Mouse (Mus musculus) liver, postnatal 0 days (tissue): Measurements from ENCODE around the gene Grm7. TPM values are rescaled to one million over a fixed set of nuclear protein-coding genes. Genes with fewer than 3 reads are reported as not detected.

Source experiments
- ATAC-seq: fragments of 200-750 bp; cut with Nextera tagmentation; 2 replicates; pipeline ENCODE4 v1.8.0; 2017; ENCODE audit warnings: mild to moderate bottlenecking, moderate library complexity
- DNase-seq: peaks from one replicate; pipeline ENCODE4 v3.0.0-alpha.2; 2016
- H3K27ac ChIP-seq: fragments of 300-500 bp; sonication (generic); 2 replicates; pipeline ENCODE4 v1.5.1; 2014; ENCODE audit warnings: antibody characterized with exemption, moderate library complexity, mild to moderate bottlenecking, low read depth
- H3K27me3 ChIP-seq: fragments of 300-500 bp; sonication (generic); 2 replicates; pipeline ENCODE4 v1.6.1; 2014; ENCODE audit warnings: low read length, control low read depth, mixed read lengths; ENCODE audit not compliant: insufficient read depth
- H3K36me3 ChIP-seq: fragments of 300-500 bp; sonication (generic); replicated peaks from 2 replicates; pipeline ENCODE4 v1.6.1; 2014; ENCODE audit warnings: mild to moderate bottlenecking, control low read depth, low read length, moderate library complexity, mixed read lengths; ENCODE audit not compliant: insufficient read depth
- H3K4me1 ChIP-seq: fragments of 300-500 bp; sonication (generic); 2 replicates; pipeline ENCODE4 v1.6.1; 2014; ENCODE audit warnings: antibody characterized with exemption, mild to moderate bottlenecking, control low read depth; ENCODE audit not compliant: insufficient read depth
- H3K4me2 ChIP-seq: fragments of 300-500 bp; sonication (generic); 2 replicates; pipeline ENCODE4 v1.6.1; 2014; ENCODE audit warnings: low read depth, mild to moderate bottlenecking, low read length, moderate library complexity, mixed read lengths
- H3K4me3 ChIP-seq: fragments of 300-500 bp; sonication (generic); 2 replicates; pipeline ENCODE4 v1.5.1; 2014; ENCODE audit warnings: low read depth, low read length
- H3K9ac ChIP-seq: fragments of 300-500 bp; sonication (generic); replicated peaks from 2 replicates; pipeline ENCODE4 v1.6.1; 2014; ENCODE audit warnings: mild to moderate bottlenecking, moderate library complexity
- H3K9me3 ChIP-seq: fragments of 300-500 bp; sonication (generic); 2 replicates; pipeline ENCODE4 v1.6.1; 2016; ENCODE audit warnings: mild to moderate bottlenecking, control low read depth, low read length, mixed read lengths
- CTCF ChIP-seq: sonication (generic); IDR thresholded peaks from 2 replicates; pipeline ENCODE4 v1.5.1; 2016; ENCODE audit warnings: antibody characterized with exemption, low read depth
- EP300 ChIP-seq: IDR thresholded peaks from 2 replicates; pipeline ENCODE4 v1.6.1; 2016; ENCODE audit warnings: antibody characterized with exemption, low read depth, mild to moderate bottlenecking
- WGBS: fragments of 180-500 bp; shearing (Covaris S2); extraction: QIAGEN DNeasy Blood & Tissue Kit; methylation state at CpG from one replicate; pipeline ENCODE4 v1.1.7; 2014; ENCODE audit not compliant: insufficient replicate concordance; 5-methylcytosine and 5-hydroxymethylcytosine counted together
- polyA plus RNA-seq: library from polyadenylated mRNA; unstranded; fragments of >200 nt; fragmentation: Nextera tagmentation; extraction: Ambion mirVana; gene quantifications from 2 replicates; pipeline ENCODE4 v1.2.1, GENCODE M21; 2015

Gene Grm7
- polyA plus RNA-seq = not detected in 2 replicates

- Histone ChIP-seq H3K4me2 (no peak within 1 kb of the TSS), H3K27me3 (peaks cover 15% of the 10 kb centered on the region), H3K9ac (no peak within 1 kb of the TSS), H3K4me1 (no peaks in the 10 kb centered on the region), H3K36me3 (no peaks in the 10 kb centered on the region), H3K9me3 (no peaks in the 10 kb centered on the region), H3K4me3 (no peak within 1 kb of the TSS), H3K27ac (no peak within 1 kb of the TSS)
- no peak for TF ChIP-seq CTCF
- no peak for TF ChIP-seq EP300
- no peak for ATAC-seq
- DNase-seq = no peak
- 2% methylated on average over 49 of the region's 65 CpGs for WGBS
Observed at GRCm38 (mm10) chr6:110645411-110646361, at the start of gene Grm7. TSS of gene Grm7 (plus strand) at chr6:110645581.

DNA sequence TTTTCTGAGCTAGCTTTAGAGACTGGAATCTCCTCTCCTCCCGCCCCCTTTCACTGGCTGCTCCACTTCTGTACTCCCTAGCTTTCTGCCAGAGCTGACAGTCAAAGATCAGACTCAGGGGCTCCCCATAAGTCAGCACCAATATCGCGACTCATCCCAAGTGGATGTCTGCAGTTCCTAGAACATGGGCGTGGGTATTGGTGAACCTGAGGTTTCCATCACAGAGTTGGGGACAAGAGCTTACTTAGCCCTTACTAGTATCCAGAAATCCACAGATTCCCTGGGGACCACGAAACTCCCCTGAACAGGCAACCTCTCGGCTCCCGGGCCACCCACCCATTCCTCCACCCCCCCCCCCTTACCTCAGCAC lies 355 bp upstream of the Grm7 start:
- DNase-seq (no peak), ATAC-seq (no peak)
- no peak overlapping the region for H3K4me2 ChIP-seq
- WGBS = 3% methylated on average over 7 of the region's 7 CpGs
- TF ChIP-seq CTCF = no peak
- no peak for TF ChIP-seq EP300
- no peaks in the 10 kb centered on the region for H3K9me3 ChIP-seq
- H3K4me1 ChIP-seq = no peaks in the 10 kb centered on the region
- H3K27me3 ChIP-seq = peaks cover 15% of the 10 kb centered on the region
- no peak overlapping the region for H3K27ac ChIP-seq
- no peak overlapping the region for H3K9ac ChIP-seq
- no peak overlapping the region for H3K4me3 ChIP-seq
- H3K36me3 ChIP-seq = no peaks in the 10 kb centered on the region

DNA sequence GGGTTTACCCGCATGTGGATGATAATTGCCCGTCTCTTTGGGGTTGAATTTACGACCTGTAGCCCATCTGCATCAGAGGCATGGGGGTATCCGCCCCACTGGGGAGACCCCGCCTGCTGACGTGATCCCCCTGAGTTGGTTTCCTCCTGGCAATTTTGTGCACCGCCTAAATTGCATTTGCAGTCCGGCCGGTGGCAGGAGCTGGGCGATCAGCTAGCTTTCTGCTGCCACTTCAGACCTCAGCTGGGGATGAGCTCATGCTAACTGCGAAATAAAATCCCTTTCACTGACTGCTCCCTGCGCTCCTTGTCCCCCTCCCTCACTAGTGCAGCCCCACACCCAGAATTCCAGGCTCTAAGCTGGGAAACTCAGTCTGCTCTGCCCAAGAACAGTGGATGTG lies 1.5 kb downstream of the Grm7 start:
- WGBS = 4% methylated on average over 12 of the region's 12 CpGs
- DNase-seq (no peak), ATAC-seq (no peak)
- Histone ChIP-seq H3K4me1 (no peaks in the 10 kb centered on the region), H3K36me3 (no peaks in the 10 kb centered on the region), H3K27ac (no peak overlapping the region), H3K4me2 (no peak overlapping the region), H3K4me3 (no peak overlapping the region), H3K9ac (no peak overlapping the region), H3K27me3 (peaks cover 15% of the 10 kb centered on the region), H3K9me3 (no peaks in the 10 kb centered on the region)
- no peak for TF ChIP-seq EP300
- TF ChIP-seq CTCF = no peak

DNA sequence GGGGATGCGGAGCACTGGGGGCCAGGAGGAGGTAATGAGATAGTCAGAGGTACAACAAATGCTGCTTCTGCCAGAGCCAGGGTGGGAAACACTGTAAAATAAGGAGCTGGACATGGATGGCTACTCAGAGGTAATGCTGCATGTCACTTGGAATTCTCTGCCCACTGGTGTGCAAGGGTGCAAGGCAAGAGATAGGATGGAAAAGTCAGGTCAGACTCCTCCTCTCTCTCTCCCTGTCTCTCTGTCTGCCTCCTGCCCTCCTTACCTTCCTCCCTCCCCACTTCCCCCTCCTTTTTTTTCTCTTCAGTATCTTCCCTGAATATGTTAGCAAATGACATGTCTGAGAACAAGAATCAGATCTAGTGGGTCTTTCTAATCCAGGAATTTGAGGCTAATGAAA lies 3.8 kb downstream of the Grm7 start:
- DNase-seq (no peak), ATAC-seq (no peak)
- Histone ChIP-seq H3K36me3 (no peaks in the 10 kb centered on the region), H3K9ac (no peak overlapping the region), H3K4me3 (no peak overlapping the region), H3K27ac (no peak overlapping the region), H3K9me3 (no peaks in the 10 kb centered on the region), H3K27me3 (peaks cover 15% of the 10 kb centered on the region), H3K4me2 (no peak overlapping the region), H3K4me1 (no peaks in the 10 kb centered on the region)
- TF ChIP-seq EP300 (no peak), CTCF (no peak)
- 88% methylated on average over 1 of the region's 1 CpGs for WGBS

DNA sequence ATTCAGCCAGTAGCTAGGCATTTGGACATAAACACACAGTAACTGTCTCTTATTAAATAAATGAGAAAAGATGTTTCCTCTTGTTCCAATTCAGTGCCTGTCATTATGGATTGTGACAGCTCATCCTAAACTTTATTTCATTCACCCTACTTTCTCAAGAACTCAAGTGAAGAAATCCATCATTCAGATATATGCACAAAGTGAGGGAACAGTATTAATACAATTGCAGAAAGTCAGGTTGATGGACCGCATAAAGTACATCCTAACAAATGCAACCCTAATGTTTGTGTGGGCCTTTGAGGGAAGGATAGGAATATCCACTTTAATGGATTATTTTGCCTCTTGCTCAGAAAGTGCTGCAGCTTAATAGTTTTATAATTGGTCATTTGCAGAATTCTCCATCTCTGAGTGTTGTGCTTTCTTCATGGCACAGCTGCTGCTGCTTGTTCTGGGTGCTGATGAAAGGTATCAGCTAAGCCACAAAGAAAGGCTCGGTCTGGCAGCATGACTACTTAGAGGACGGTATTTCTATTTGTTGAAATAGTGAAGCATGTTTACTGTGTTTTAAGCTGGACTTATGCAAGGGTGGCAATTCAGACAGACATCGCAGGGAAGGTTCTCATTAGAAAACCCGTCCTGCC lies 8.1 kb downstream of the Grm7 start:
- H3K36me3 ChIP-seq = no peaks in the 10 kb centered on the region
- no peak for ATAC-seq
- TF ChIP-seq CTCF (no peak), EP300 (no peak)
- WGBS = 70% methylated on average over 5 of the region's 5 CpGs
- no peak for DNase-seq
- H3K9ac ChIP-seq = no peak overlapping the region
- H3K4me2 ChIP-seq = no peak overlapping the region
- no peaks in the 10 kb centered on the region for H3K27me3 ChIP-seq
- no peak overlapping the region for H3K27ac ChIP-seq
- no peaks in the 10 kb centered on the region for H3K9me3 ChIP-seq
- no peaks in the 10 kb centered on the region for H3K4me1 ChIP-seq
- H3K4me3 ChIP-seq = no peak overlapping the region

DNA sequence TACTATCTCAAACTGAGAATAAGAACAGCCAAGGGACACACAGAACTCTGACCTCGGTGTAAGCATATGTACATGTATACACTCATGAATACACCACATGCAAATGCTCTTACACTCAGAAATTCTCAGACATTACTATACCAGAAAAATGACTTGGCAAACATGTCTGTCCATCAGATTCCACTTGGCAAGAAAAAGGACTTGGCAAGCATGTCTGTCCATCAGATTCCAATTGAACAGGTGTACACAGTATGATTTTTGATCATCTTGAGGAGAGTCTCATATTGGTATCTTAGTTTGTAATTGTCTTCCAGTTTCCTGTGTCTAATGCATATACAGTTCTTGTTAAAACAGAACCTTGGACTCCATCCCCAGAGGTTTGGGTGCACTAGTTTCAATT lies 19.1 kb downstream of the Grm7 start:
- DNase-seq = no peak
- no peak for ATAC-seq
- no peaks in the 10 kb centered on the region for H3K36me3 ChIP-seq
- 87% methylated on average over 1 of the region's 1 CpGs for WGBS
- no peak overlapping the region for H3K4me3 ChIP-seq
- no peak overlapping the region for H3K9ac ChIP-seq
- no peaks in the 10 kb centered on the region for H3K4me1 ChIP-seq
- TF ChIP-seq EP300 (no peak), CTCF (no peak)
- no peaks in the 10 kb centered on the region for H3K9me3 ChIP-seq
- H3K4me2 ChIP-seq = no peak overlapping the region
- H3K27me3 ChIP-seq = no peaks in the 10 kb centered on the region
- H3K27ac ChIP-seq = no peak overlapping the region
